Mouse (Mus musculus): ENCODE data around the gene Dbndd2. TPM values are rescaled to one million over a fixed set of nuclear protein-coding genes. Genes with fewer than 3 reads are reported as not detected.
A peak's percentile ranks its signal among the peaks of the same experiment; 100 is the strongest.

Dbndd2 gene
- total and polyA plus RNA-seq, 2 experiments from 2014 or later, result 17.6 to 21.7 TPM

DNA sequence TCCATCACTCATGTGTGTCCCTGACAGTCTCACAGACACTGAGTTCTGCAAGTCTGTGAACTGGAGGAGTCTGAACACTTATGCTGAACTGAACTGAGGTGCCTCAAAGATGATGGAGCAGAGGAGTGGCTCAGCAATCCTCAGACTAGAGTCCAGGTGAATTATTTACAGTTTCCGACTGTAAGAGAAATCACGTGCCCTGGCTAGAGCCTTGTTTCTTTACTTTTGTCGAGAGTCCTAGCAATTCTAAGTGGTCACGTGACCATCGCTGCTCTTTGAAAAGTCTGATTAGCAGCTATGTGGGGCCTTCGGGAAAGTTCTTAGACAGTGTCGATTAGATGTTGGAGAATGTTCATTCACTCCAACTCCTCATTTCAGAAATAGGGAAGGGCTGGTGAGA, 28.0 kb upstream of the Dbndd2 start:
- WGBS, result 53% methylated on average over 7 of the region's 7 CpGs
- Histone ChIP-seq H3K4me2 (ENCODE audit: low read depth) (no peak overlapping the region), H3K36me3 (ENCODE audit: insufficient read depth) (0 out of 2 replicates have a peak, but pooled peaks cover 1% of the 10 kb centered on the region), H3K4me3 (ENCODE audit: low read depth, low read length) (no peak overlapping the region), H3K27me3 (ENCODE audit: insufficient read depth, low read length) (no peaks in the 10 kb centered on the region), H3K27ac (ENCODE audit: low read depth, low read length) (no peak overlapping the region), H3K9me3 (ENCODE audit: low read length) (no peaks in the 10 kb centered on the region), H3K9ac (no peak overlapping the region), H3K4me1 (ENCODE audit: insufficient read depth) (peaks cover 7% of the 10 kb centered on the region)
- TF ChIP-seq CTCF (IDR thresholded peaks at IDR 0.05; ENCODE audit: low read depth), result no peak
- no peak for DNase-seq
- ATAC-seq, result no peak

DNA sequence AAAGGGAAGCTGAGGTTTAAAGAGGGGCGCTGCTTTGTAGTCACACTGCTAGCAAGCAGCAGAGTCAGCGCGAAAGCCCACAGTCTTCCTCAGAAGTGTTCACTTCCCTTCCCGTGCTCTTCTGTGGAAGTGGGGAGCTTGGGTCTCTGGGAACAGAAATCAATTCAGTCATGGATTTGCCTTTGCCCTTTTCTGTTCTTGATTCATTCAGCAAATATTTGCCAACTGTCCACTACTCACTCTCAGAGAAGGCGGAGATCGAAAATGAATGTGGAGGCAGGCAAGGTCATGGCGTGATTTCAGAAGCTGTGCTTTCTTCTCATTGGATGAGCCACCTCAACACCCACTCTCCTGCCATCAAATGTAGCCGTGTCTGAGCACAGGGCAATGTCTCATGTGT, 27.4 kb upstream of the Dbndd2 start:
- DNase-seq, result no peak
- no peaks in the 10 kb centered on the region for H3K9me3 ChIP-seq (ENCODE audit: low read length)
- 87% methylated on average over 8 of the region's 8 CpGs for WGBS
- TF ChIP-seq CTCF (IDR thresholded peaks at IDR 0.05; ENCODE audit: low read depth), result no peak
- no peak for ATAC-seq
- no peak overlapping the region for H3K9ac ChIP-seq
- H3K27me3 ChIP-seq (ENCODE audit: insufficient read depth, low read length), result no peaks in the 10 kb centered on the region
- H3K4me2 ChIP-seq (ENCODE audit: low read depth), result no peak overlapping the region
- peaks cover 5% of the 10 kb centered on the region; the same call in 1 of the 2 replicates for H3K36me3 ChIP-seq (ENCODE audit: insufficient read depth)
- no peak overlapping the region for H3K27ac ChIP-seq (ENCODE audit: low read depth, low read length)
- no peak overlapping the region for H3K4me3 ChIP-seq (ENCODE audit: low read depth, low read length)
- H3K4me1 ChIP-seq (ENCODE audit: insufficient read depth), result peaks cover 7% of the 10 kb centered on the region

GRCm38 (mm10) chr2:164460745-164461551, 25.0 kb upstream of the Dbndd2 start, which contains the start of gene Gm20458:
TSS of gene Gm20458 (plus strand) at chr2:164460967.
- peak within 1 kb of the TSS; percentile 60 for H3K4me2 ChIP-seq (ENCODE audit: low read depth)
- H3K9me3 ChIP-seq (ENCODE audit: low read length), result no peaks in the 10 kb centered on the region
- ATAC-seq, result peak; percentile 99
- peak within 1 kb of the TSS; percentile 90 for H3K27ac ChIP-seq (ENCODE audit: low read depth, low read length)
- peak within 1 kb of the TSS; percentile 87 for H3K9ac ChIP-seq
- DNase-seq, result peak; percentile 98
- peaks cover 7% of the 10 kb centered on the region for H3K4me1 ChIP-seq (ENCODE audit: insufficient read depth)
- TF ChIP-seq CTCF (IDR thresholded peaks at IDR 0.05; ENCODE audit: low read depth), result peak; percentile 85
- WGBS, result under 1% methylated on average over 79 of the region's 79 CpGs
- H3K4me3 ChIP-seq (ENCODE audit: low read depth, low read length), result peak within 1 kb of the TSS; percentile 97
- no peaks in the 10 kb centered on the region for H3K27me3 ChIP-seq (ENCODE audit: insufficient read depth, low read length)
- H3K36me3 ChIP-seq (ENCODE audit: insufficient read depth), result peaks cover 23% of the 10 kb centered on the region

- Histone ChIP-seq H3K27me3 (ENCODE audit: insufficient read depth, low read length) (no peaks in the 10 kb centered on the region), H3K9me3 (ENCODE audit: low read length) (no peaks in the 10 kb centered on the region), H3K4me2 (ENCODE audit: low read depth) (no peak overlapping the region), H3K36me3 (ENCODE audit: insufficient read depth) (peaks cover 55% of the 10 kb centered on the region), H3K9ac (no peak overlapping the region), H3K27ac (ENCODE audit: low read depth, low read length) (no peak overlapping the region), H3K4me3 (ENCODE audit: low read depth, low read length) (no peak overlapping the region), H3K4me1 (ENCODE audit: insufficient read depth) (peaks cover 7% of the 10 kb centered on the region)
- TF ChIP-seq CTCF (IDR thresholded peaks at IDR 0.05; ENCODE audit: low read depth), result no peak
- DNase-seq (no peak), ATAC-seq (no peak)
Observed at GRCm38 (mm10) chr2:164465161-164465560, 20.7 kb upstream of the Dbndd2 start.

DNA sequence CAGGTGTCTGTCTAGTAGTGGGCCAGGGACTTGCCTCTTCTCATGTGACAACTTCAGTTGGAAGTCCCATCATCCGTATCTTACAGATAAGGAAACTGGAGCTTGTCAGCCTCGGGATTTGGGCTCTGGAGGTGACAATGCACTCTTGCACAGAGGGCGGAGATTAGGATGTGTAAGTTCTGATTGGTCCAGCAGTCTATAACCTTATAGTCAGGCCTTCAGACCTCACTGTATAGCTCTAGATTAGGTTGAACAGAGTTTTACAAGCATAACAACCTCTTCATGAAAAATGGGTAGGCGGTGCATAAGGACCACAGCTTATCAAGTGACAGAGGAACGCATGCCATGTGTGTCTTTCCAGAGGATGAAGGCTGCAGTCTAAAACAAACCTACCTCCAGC, 19.1 kb upstream of the Dbndd2 start:
- H3K4me2 ChIP-seq (ENCODE audit: low read depth), result no peak overlapping the region
- peaks cover 5% of the 10 kb centered on the region for H3K4me1 ChIP-seq (ENCODE audit: insufficient read depth)
- no peak overlapping the region for H3K4me3 ChIP-seq (ENCODE audit: low read depth, low read length)
- 85% methylated on average over 5 of the region's 5 CpGs for WGBS
- no peak overlapping the region for H3K9ac ChIP-seq
- ATAC-seq, result no peak
- no peak for TF ChIP-seq CTCF (IDR thresholded peaks at IDR 0.05; ENCODE audit: low read depth)
- no peaks in the 10 kb centered on the region for H3K9me3 ChIP-seq (ENCODE audit: low read length)
- DNase-seq, result no peak
- H3K27me3 ChIP-seq (ENCODE audit: insufficient read depth, low read length), result no peaks in the 10 kb centered on the region
- H3K27ac ChIP-seq (ENCODE audit: low read depth, low read length), result no peak overlapping the region
- peaks cover 59% of the 10 kb centered on the region for H3K36me3 ChIP-seq (ENCODE audit: insufficient read depth)

DNA sequence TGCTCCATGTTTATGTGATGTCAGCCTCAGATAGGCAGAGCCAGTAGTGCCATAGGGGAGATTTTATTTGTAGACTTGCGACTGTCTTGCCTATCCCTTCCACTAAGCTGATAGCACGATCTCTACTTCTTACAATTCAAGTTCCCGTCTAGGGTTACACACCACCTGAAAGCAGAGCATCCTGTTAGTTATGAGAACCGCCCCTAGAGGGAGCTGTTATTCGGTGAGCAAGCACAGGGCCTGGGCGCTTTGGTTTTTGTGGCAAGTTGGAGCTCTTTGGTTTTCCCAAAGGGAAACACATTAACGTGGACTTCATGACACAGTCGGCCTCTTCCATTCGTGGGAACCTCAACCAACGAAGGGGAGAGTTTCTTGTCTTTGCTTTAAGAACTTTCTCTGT, 15.7 kb upstream of the Dbndd2 start:
- 27% methylated on average over 10 of the region's 10 CpGs for WGBS
- Histone ChIP-seq H3K4me2 (ENCODE audit: low read depth) (no peak overlapping the region), H3K27me3 (ENCODE audit: insufficient read depth, low read length) (no peaks in the 10 kb centered on the region), H3K36me3 (ENCODE audit: insufficient read depth) (peaks cover 60% of the 10 kb centered on the region), H3K9me3 (ENCODE audit: low read length) (no peaks in the 10 kb centered on the region), H3K4me3 (ENCODE audit: low read depth, low read length) (no peak overlapping the region), H3K4me1 (ENCODE audit: insufficient read depth) (no peaks in the 10 kb centered on the region), H3K9ac (no peak overlapping the region), H3K27ac (ENCODE audit: low read depth, low read length) (no peak overlapping the region)
- peak; percentile 67 for TF ChIP-seq CTCF (IDR thresholded peaks at IDR 0.05; ENCODE audit: low read depth)
- ATAC-seq, result no peak
- peak; percentile 38 for DNase-seq

GRCm38 (mm10) chr2:164473624-164474023, 12.3 kb upstream of the Dbndd2 start, which contains the start of gene Trp53tg5:
TSS of gene Trp53tg5 (minus strand) at chr2:164473724.
- Histone ChIP-seq H3K9me3 (ENCODE audit: low read length) (no peaks in the 10 kb centered on the region), H3K9ac (no peak within 1 kb of the TSS), H3K27ac (ENCODE audit: low read depth, low read length) (no peak within 1 kb of the TSS), H3K27me3 (ENCODE audit: insufficient read depth, low read length) (no peaks in the 10 kb centered on the region), H3K4me1 (ENCODE audit: insufficient read depth) (no peaks in the 10 kb centered on the region), H3K4me3 (ENCODE audit: low read depth, low read length) (no peak within 1 kb of the TSS), H3K4me2 (ENCODE audit: low read depth) (no peak within 1 kb of the TSS), H3K36me3 (ENCODE audit: insufficient read depth) (peaks cover 58% of the 10 kb centered on the region)
- DNase-seq (no peak), ATAC-seq (no peak)
- 87% methylated on average over 6 of the region's 6 CpGs for WGBS
- TF ChIP-seq CTCF (IDR thresholded peaks at IDR 0.05; ENCODE audit: low read depth), result no peak
